Mouse (Mus musculus) testis, adult 2 months (tissue): ENCODE data around the gene Cavin2. TPM values are rescaled to one million over a fixed set of nuclear protein-coding genes. Genes with fewer than 3 reads are reported as not detected.

Source experiments
- H3K27ac ChIP-seq: fragments of 200-500 bp; 2 replicates; pipeline ENCODE4 v1.5.1; 2012; ENCODE audit warnings: low read depth, low read length; ENCODE audit not compliant: control insufficient read depth, insufficient read depth
- H3K27me3 ChIP-seq: fragments of 200-500 bp; 2 replicates; pipeline ENCODE4 v1.6.1; 2012; ENCODE audit warnings: mild to moderate bottlenecking, low read length, moderate library complexity; ENCODE audit not compliant: control insufficient read depth, insufficient read depth
- H3K36me3 ChIP-seq: fragments of 200-500 bp; 2 replicates; pipeline ENCODE4 v1.6.1; 2012; ENCODE audit warnings: mild to moderate bottlenecking, low read length; ENCODE audit not compliant: control insufficient read depth, insufficient read depth
- H3K4me1 ChIP-seq: fragments of 200-500 bp; 2 replicates; pipeline ENCODE4 v1.6.1; 2012; ENCODE audit warnings: low read length; ENCODE audit not compliant: control insufficient read depth, insufficient read depth
- H3K4me3 ChIP-seq: fragments of 200-500 bp; 2 replicates; pipeline ENCODE4 v1.5.1; 2012; ENCODE audit warnings: low read depth, mild to moderate bottlenecking, low read length, moderate library complexity, mixed read lengths; ENCODE audit not compliant: control insufficient read depth
- CTCF ChIP-seq: fragments of 200-500 bp; IDR thresholded peaks from 2 replicates; pipeline ENCODE4 v1.5.1; 2012; ENCODE audit warnings: low read depth, mild to moderate bottlenecking, inconsistent platforms, low read length, moderate library complexity; ENCODE audit not compliant: control insufficient read depth, insufficient read depth, insufficient replicate concordance
- POLR2A ChIP-seq: fragments of 200-500 bp; IDR thresholded peaks from 2 replicates; pipeline ENCODE4 v1.6.1; 2012; ENCODE audit warnings: low read depth, mild to moderate bottlenecking, inconsistent platforms, low read length, moderate library complexity; ENCODE audit not compliant: control insufficient read depth
- polyA plus RNA-seq: library from polyadenylated mRNA; depleted of rRNA; stranded (reverse); fragments of >200 nt; gene quantifications from 2 replicates; pipeline ENCODE4 v1.2.3, GENCODE M21; 2012; rRNA removed

The Cavin2 gene
- 1.2 and 2.0 TPM in 2 replicates for polyA plus RNA-seq

DNA sequence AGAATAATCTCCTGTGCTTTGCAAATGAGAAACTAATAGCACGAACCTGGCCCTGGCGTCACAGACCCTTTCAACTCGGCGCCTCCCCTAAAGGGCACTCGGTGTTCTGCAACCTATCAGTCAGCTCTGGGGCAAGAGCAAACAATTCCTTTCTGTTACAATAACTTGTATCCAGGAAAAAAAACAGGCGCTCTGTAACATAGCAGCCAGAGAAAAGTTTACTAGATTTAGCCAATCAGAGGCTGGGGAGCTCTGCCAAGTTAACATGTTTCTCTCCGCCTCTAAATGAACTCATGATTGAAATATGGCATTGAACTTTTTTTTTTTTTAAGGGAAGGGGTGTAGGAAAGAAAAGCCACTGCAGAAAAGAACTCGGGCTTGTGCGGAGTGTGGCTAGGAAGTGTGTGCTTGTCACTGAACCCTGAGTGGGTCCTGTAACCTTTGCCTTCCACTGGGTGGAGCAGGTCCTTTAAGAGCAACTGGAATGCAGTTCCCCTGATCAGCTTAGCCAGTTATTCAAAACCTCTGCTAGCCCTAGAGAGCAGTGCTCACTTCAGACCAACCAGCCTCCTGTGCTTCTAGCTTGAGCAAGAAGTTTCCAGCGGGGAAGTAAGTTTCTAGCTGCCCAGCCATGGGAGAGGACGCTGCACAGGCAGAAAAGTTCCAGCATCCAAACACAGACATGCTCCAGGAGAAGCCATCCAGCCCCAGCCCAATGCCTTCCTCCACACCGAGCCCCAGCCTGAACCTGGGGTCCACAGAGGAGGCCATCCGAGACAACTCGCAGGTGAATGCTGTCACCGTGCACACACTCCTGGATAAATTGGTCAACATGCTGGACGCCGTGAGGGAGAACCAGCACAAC, at the start of gene Cavin2:
Gene Cavin2, plus strand, starts transcription at position 372 of the 865 bp plus-strand sequence.
- Histone ChIP-seq H3K36me3 (no peaks in the 10 kb centered on the region), H3K27me3 (no peaks in the 10 kb centered on the region), H3K4me1 (peaks cover 6% of the 10 kb centered on the region), H3K4me3 (peak within 1 kb of the TSS; percentile 64), H3K27ac (peak within 1 kb of the TSS; percentile 69)
- TF ChIP-seq CTCF (no peak), POLR2A (no peak)

DNA sequence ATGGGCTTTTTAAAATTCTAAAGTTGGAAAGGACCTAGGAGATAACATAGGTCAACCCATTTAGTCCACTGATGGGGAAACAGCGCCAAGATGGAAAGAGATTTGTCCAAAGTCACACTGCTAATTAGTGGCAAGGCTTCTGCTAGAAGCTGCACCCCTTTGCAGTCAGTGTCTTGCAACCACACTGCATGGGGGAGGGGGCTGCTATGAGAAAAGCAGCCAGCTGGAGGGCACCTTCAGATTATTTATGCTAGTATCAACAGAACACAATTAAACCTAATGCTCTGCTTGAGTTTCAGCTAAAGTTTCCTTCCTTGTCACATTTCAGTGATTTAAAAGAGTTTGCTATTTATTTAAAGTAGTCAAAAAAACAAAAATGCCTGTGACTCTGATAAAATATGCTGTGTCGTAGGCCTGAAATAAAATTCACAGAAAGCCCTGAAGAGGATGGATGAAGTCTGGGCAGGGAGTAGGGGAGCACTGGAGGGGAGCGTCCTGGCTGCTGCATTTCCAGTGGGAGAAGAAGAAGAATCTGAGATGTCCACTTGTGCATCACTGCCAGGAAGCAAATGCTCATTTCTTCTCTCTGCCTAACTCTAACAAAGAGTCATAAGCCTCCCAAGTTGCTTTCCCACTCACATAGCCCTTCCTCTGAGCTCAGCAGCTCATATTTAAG, 47.5 kb upstream of the Cavin2 start:
- Histone ChIP-seq H3K27ac (no peak overlapping the region), H3K4me3 (no peak overlapping the region), H3K36me3 (no peaks in the 10 kb centered on the region), H3K27me3 (no peaks in the 10 kb centered on the region), H3K4me1 (no peaks in the 10 kb centered on the region)
- TF ChIP-seq CTCF = no peak
- TF ChIP-seq POLR2A = no peak

DNA sequence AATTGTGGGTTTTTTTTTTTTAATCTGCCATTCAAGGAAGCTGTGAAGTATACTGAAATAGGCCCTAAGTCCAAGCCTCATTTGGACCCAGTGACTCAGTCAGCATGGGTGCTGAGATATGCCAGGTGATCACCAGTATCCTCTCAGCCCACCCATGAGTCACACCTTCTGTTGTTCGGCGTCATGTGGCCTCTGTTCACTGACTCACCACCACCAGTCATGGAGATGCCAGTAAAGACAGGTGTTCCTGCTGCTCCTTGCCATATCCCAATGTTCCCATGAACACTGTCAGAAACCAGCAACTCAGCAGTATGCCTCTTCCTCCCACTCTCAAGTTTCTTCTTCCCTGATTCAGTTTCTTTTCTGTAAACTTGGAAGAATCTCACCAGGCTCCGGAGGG, 45.6 kb upstream of the Cavin2 start:
- TF ChIP-seq POLR2A (no peak), CTCF (no peak)
- H3K4me1 ChIP-seq = no peaks in the 10 kb centered on the region
- no peak overlapping the region for H3K27ac ChIP-seq
- H3K27me3 ChIP-seq = no peaks in the 10 kb centered on the region
- H3K4me3 ChIP-seq = no peak overlapping the region
- no peaks in the 10 kb centered on the region for H3K36me3 ChIP-seq

DNA sequence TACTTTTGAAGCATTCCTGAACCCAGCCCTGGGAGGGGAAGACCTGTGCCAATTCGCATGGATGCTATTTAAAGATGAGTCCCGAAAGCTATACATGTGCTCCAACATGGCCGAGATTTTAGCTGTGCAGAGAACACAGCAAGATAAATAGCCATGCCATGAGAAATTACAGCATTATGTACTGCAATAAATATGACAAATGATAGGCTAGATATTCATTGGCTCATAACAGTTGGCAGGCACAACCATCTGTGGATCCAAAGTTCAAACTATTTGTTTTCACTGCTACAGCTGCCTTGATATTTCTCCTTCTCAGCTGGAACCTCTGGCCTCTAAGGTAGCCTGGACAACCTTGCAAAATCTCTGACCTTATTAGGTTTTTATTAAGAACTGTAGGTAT, 45.1 kb upstream of the Cavin2 start:
- Histone ChIP-seq H3K27ac (no peak overlapping the region), H3K4me1 (no peaks in the 10 kb centered on the region), H3K4me3 (no peak overlapping the region), H3K36me3 (no peaks in the 10 kb centered on the region), H3K27me3 (no peaks in the 10 kb centered on the region)
- TF ChIP-seq CTCF = no peak
- no peak for TF ChIP-seq POLR2A

DNA sequence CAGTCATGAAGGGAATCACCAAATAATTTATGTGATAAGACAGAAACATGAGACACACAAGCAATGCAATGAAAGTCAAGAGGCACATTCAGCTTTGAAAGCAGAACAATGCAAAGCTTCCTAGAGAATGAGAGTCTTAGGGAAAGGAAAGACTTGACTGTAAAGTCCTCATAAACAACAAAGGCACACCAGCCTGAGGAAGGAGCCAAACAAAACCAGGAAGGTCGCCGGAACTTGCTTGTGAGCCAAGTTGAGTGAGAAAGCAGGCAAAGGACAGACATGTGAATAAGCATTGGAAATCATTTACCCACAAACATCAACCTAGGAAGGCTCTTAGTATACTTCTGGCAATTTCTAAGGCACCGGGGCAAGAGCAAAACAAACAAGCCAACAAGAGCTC, 43.5 kb upstream of the Cavin2 start:
- H3K4me1 ChIP-seq = no peaks in the 10 kb centered on the region
- TF ChIP-seq CTCF (no peak), POLR2A (no peak)
- no peak overlapping the region for H3K4me3 ChIP-seq
- H3K36me3 ChIP-seq = no peaks in the 10 kb centered on the region
- no peak overlapping the region for H3K27ac ChIP-seq
- no peaks in the 10 kb centered on the region for H3K27me3 ChIP-seq

DNA sequence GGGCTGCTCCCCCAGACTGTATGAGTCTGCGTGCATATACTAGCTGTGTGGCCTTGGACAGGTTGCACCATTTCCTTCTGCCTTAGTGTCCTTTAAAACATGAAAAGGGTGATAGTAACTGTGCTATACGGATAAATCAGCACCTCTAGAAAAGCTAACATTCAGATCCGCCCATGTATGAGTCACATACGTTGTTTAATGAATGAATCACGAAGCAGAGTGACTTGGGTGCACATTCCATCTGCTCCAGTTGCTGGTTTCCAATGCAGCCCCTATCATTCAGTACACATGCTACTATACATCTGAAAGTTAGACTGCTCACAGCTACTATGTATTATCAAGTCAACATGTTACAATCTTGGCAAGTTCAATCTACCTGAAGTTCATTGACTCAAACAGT, 38.6 kb upstream of the Cavin2 start:
- Histone ChIP-seq H3K27ac (no peak overlapping the region), H3K4me3 (no peak overlapping the region), H3K4me1 (no peaks in the 10 kb centered on the region), H3K27me3 (no peaks in the 10 kb centered on the region), H3K36me3 (no peaks in the 10 kb centered on the region)
- TF ChIP-seq CTCF (no peak), POLR2A (no peak)

DNA sequence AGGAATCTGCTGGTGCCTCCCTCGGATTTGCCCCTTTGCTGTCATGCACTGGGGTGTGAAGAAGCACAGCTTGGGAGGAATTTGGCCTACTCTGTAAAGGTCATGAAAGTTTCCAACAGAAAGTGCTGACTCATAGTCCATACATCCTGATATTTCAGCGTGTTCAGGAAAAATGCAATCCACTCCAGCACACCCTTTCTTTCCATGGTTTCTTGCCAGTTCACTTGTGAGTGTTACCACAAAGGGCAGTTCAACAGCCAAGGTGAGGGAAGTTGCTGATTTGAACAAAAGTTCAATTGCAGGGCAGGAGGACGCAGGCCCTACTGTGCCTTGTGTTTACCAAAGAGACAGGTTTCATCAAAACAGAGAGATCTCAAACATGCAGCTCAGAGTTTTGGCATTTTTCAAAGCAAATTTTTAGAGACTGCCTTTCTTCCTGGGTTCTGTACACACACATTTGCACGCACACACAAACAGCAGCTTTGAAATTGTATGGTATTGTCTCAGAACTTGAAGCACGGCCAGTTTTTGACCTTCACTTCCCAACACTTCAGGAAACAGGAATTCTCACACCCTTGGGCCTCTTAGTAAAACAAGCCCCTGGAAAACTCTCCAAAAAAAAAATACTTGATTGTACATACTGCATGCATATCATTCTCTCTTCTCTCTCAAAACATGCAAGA, 23.7 kb upstream of the Cavin2 start:
- H3K36me3 ChIP-seq = no peaks in the 10 kb centered on the region
- TF ChIP-seq POLR2A = no peak
- TF ChIP-seq CTCF = no peak
- no peaks in the 10 kb centered on the region for H3K27me3 ChIP-seq
- no peak overlapping the region for H3K4me3 ChIP-seq
- H3K4me1 ChIP-seq = no peaks in the 10 kb centered on the region
- H3K27ac ChIP-seq = no peak overlapping the region
